Mouse (Mus musculus) bone marrow macrophage, adult 2 months (primary cell): ENCODE measurements around the gene Zp3.

ENCODE experiments used
- CTCF ChIP-seq: IDR thresholded peaks from 2 replicates; pipeline ENCODE4 v1.5.1; 2012; ENCODE audit warnings: low read depth, mild to moderate bottlenecking, low read length, moderate library complexity
- POLR2A ChIP-seq: IDR thresholded peaks from 2 replicates; pipeline ENCODE4 v1.6.1; 2012; ENCODE audit warnings: mild to moderate bottlenecking, low read depth, low read length, borderline replicate concordance

GRCm38 (mm10) chr5:135996162-135996561, 16.3 kb downstream of the Zp3 start:
- TF ChIP-seq CTCF = no peak
- TF ChIP-seq POLR2A = no peak
